Mouse (Mus musculus) activated CD4-positive, CD25-positive, alpha-beta regulatory T cell, adult 4 months (primary cell): ENCODE data around the gene Evc2. TPM values are rescaled to one million over a fixed set of nuclear protein-coding genes. Genes with fewer than 3 reads are reported as not detected.

Experiments used
- polyA plus RNA-seq, 2 experiments: library from polyadenylated mRNA; unstranded; fragments of 100-300 nt; shearing (Covaris generic); gene quantifications; one replicate each; pipeline ENCODE4 v1.2.1; 2017

Evc2 gene
- polyA plus RNA-seq, 2 experiments from 2014 or later, result not detected

Other genes with a start within 250 kb of the Evc2 start
- gene Crmp1, start 96.6 kb upstream of the Evc2 start, polyA plus RNA-seq, result 10 to 100 TPM; 11.2 to 11.5 TPM
- not detected for gene Evc, start 1.6 kb upstream of the Evc2 start, polyA plus RNA-seq